ENCODE assay signal across 19 mouse cellular contexts in the genomic region with DNA sequence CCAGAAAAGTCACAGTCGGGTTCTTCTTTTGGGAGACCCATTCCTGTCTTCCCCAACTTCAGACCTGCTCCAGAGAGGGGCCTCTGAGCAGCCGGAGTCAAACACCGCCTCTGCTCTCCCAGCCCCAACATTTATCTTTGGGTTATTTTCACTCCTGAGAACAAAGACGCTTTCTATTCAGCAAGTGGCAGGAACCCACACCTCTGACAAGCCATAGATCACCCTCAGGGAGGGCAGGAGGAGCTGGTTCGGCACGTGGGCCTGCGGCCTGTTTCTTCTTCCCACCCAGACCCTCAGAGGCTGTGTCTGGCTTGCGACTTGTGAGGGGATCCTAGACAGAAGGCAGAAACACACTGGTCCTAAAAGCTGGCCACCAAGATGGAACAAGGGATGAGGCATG. TPM values are rescaled to one million over a fixed set of nuclear protein-coding genes. Genes with fewer than 3 reads are reported as not detected.
DNase-seq lines count a peak whose midpoint lies in the region; ATAC-seq and TF ChIP-seq lines count a peak whose summit lies in the region.
"Had no signal": no experiment of that assay in that cellular context is flagged by ENCODE, and none has a peak within 500 bp of the region (broad histone marks: within the 10 kb centered on the region; RNA-seq: fewer than 3 reads in every experiment).

No protein-coding gene starts in this region.

- intact Hi-C loops in heart, postnatal 10 days (cut with DNase I) = no loop called here

- WGBS in heart, embryonic 11.5 days (ENCODE audit: insufficient replicate concordance) = 26% methylated on average over 8 of the region's 8 CpGs
- 17% methylated on average over 8 of the region's 8 CpGs for WGBS in lung, embryonic 14.5 days
- 13% methylated on average over 8 of the region's 8 CpGs for WGBS in neural tube, embryonic 14.5 days

- H3K36me3 ChIP-seq in heart, embryonic 11.5 days (ENCODE audit: control insufficient read depth, insufficient read depth, low read length) = no peaks in the 10 kb centered on the region
- no peaks in the 10 kb centered on the region for H3K36me3 ChIP-seq in lung, embryonic 14.5 days (ENCODE audit: insufficient read depth)
- H3K36me3 ChIP-seq in neural tube, embryonic 14.5 days (ENCODE audit: control insufficient read depth, insufficient read depth, low read length) = no peaks in the 10 kb centered on the region
- H3K36me3 ChIP-seq: lung, embryonic 15.5 days had no signal

- 0 out of 2 replicates have a peak overlapping the region, but pooled peaks have one; percentile 17 for H3K9ac ChIP-seq in heart, embryonic 11.5 days (ENCODE audit: low read depth, low read length)
- H3K9ac ChIP-seq in lung, embryonic 14.5 days = no peak overlapping the region
- H3K9ac ChIP-seq in neural tube, embryonic 14.5 days (replicated peaks; ENCODE audit: low read depth, low read length) = no peak overlapping the region
- H3K9ac ChIP-seq: forebrain, embryonic 13.5 days; lung, embryonic 15.5 days had no signal

- no peak overlapping the region; the same call in 1 of the 2 replicates for H3K27ac ChIP-seq in heart, embryonic 11.5 days (ENCODE audit: low read depth, low read length)
- no peak overlapping the region; the same call in 1 of the 2 replicates for H3K27ac ChIP-seq in lung, embryonic 14.5 days (ENCODE audit: low read depth)
- no peak overlapping the region for H3K27ac ChIP-seq in neural tube, embryonic 14.5 days (ENCODE audit: low read depth, low read length)
- H3K27ac ChIP-seq: forebrain, embryonic 13.5 days; left cerebral cortex, adult 2 months; lung, embryonic 15.5 days had no signal

- H3K9me3 ChIP-seq in heart, embryonic 11.5 days (replicated peaks; ENCODE audit: control insufficient read depth, low read length) = no peaks in the 10 kb centered on the region
- no peaks in the 10 kb centered on the region for H3K9me3 ChIP-seq in lung, embryonic 14.5 days (ENCODE audit: low read depth, low read length)
- no peaks in the 10 kb centered on the region for H3K9me3 ChIP-seq in neural tube, embryonic 14.5 days (ENCODE audit: control insufficient read depth, low read length)
- H3K9me3 ChIP-seq: forebrain, embryonic 13.5 days; lung, embryonic 15.5 days had no signal

- no peak overlapping the region for H3K4me2 ChIP-seq in heart, embryonic 11.5 days
- no peak overlapping the region for H3K4me2 ChIP-seq in lung, embryonic 14.5 days
- H3K4me2 ChIP-seq in neural tube, embryonic 14.5 days (ENCODE audit: low read depth, low read length) = no peak overlapping the region
- H3K4me2 ChIP-seq: forebrain, embryonic 13.5 days; liver, embryonic 11.5 days; lung, embryonic 15.5 days had no signal

- peaks cover 4% of the 10 kb centered on the region; the same call in 1 of the 2 replicates for H3K4me1 ChIP-seq in heart, embryonic 11.5 days (ENCODE audit: control insufficient read depth, insufficient read depth, low read length)
- no peaks in the 10 kb centered on the region; the same call in 1 of the 2 replicates for H3K4me1 ChIP-seq in lung, embryonic 14.5 days (ENCODE audit: insufficient read depth)
- H3K4me1 ChIP-seq in neural tube, embryonic 14.5 days (ENCODE audit: control insufficient read depth, insufficient read depth, low read length) = no peaks in the 10 kb centered on the region
- H3K4me1 ChIP-seq: forebrain, embryonic 13.5 days; megakaryocyte, embryonic 14.5 days had no signal

- H3K27me3 ChIP-seq in heart, embryonic 11.5 days (ENCODE audit: control insufficient read depth, insufficient read depth, low read length) = no peaks in the 10 kb centered on the region
- no peaks in the 10 kb centered on the region for H3K27me3 ChIP-seq in lung, embryonic 14.5 days (ENCODE audit: insufficient read depth, low read length)
- no peaks in the 10 kb centered on the region for H3K27me3 ChIP-seq in neural tube, embryonic 14.5 days (ENCODE audit: control insufficient read depth, insufficient read depth, low read length)
- H3K27me3 ChIP-seq: forebrain, embryonic 13.5 days; lung, embryonic 15.5 days; megakaryocyte, embryonic 14.5 days had no signal

- no peak for DNase-seq in heart, postnatal 10 days
- DNase-seq in lung, embryonic 14.5 days = peak; percentile 31
- DNase-seq in lung, postnatal 4 days = no peak
- DNase-seq in induced T-regulatory cell, adult 2 months (ENCODE audit: low read depth) = peak; percentile 17
- no peak for DNase-seq in adrenal gland, adult (ENCODE audit: inconsistent age in 2 of 2, low spot score in 1 of 2)
- DNase-seq in left cerebral cortex, adult 18-20 months (ENCODE audit: low spot score in 2 of 2) = no peak
- DNase-seq: adrenal gland, postnatal 25 days; cerebellum, postnatal 10 days; heart, adult 11 months; heart, postnatal 36 days; kidney, adult 9 months; spleen, adult 18-20 months had no signal

- TF ChIP-seq CTCF in lung, embryonic 14.5 days (IDR thresholded peaks at IDR 0.05; ENCODE audit: low read depth) = no peak

- H3K4me3 ChIP-seq in heart, embryonic 11.5 days (ENCODE audit: low read depth, low read length) = no peak overlapping the region
- H3K4me3 ChIP-seq in lung, embryonic 14.5 days (ENCODE audit: low read depth, low read length) = no peak overlapping the region
- no peak overlapping the region for H3K4me3 ChIP-seq in neural tube, embryonic 14.5 days (ENCODE audit: low read depth, low read length)
- H3K4me3 ChIP-seq: forebrain, embryonic 13.5 days; left cerebral cortex, adult 2 months; lung, embryonic 15.5 days; megakaryocyte, embryonic 14.5 days had no signal

- no peak for ATAC-seq in heart, embryonic 11.5 days (replicated peaks; ENCODE audit: insufficient number of reproducible peaks, low FRiP score, low TSS enrichment)
- ATAC-seq in lung, embryonic 14.5 days (ENCODE audit: insufficient read depth) = peak; percentile 56; the same call in 1 of the 2 replicates
- ATAC-seq in neural tube, embryonic 14.5 days (ENCODE audit: low read depth) = peak; percentile 44; the same call in 1 of the 2 replicates
- ATAC-seq: forebrain, embryonic 13.5 days had no signal

RNA-seq across cellular contexts. Expression of a gene that starts 58.4 kb away (rescaled TPM):
- polyA plus RNA-seq in heart, embryonic 11.5 days (2014; fragmentation: Nextera tagmentation; extraction: Ambion mirVana) = 17.9 and 18.0 TPM in 2 replicates
- total RNA-seq in heart, postnatal 10 days (2021) = 10 to 100 TPM; 46.5 to 50.4 TPM
- polyA plus RNA-seq in lung, embryonic 14.5 days (2014; fragmentation: Nextera tagmentation; extraction: Ambion mirVana) = 21.1 and 25.3 TPM in 2 replicates
- polyA plus RNA-seq in neural tube, embryonic 14.5 days (2014; fragmentation: Nextera tagmentation; extraction: Ambion mirVana) = 3.9 and 4.8 TPM in 2 replicates
- 10 to 100 TPM; 12.4 to 15.5 TPM for total RNA-seq in left cerebral cortex, adult 18-20 months (2021)

Comparison
In these comparisons a context has a peak if more than half of its experiments do, and no peak if none do; other contexts are left out.
1. DNase-seq: peak in lung, embryonic 14.5 days (single experiment) and induced T-regulatory cell, adult 2 months (single experiment); none in heart, postnatal 10 days (0 of 2), lung, postnatal 4 days (0 of 2), adrenal gland, adult (0 of 2) and left cerebral cortex, adult 18-20 months (0 of 2).